Mouse (Mus musculus) myocyte (in vitro differentiated cells): ENCODE measurements around the gene Ydjc.

Source experiments
- CEBPB ChIP-seq: IDR thresholded peaks from 2 replicates; pipeline ENCODE4 v1.6.1; 2011; ENCODE audit warnings: mild to moderate bottlenecking, moderate library complexity; ENCODE audit not compliant: poor library complexity, insufficient read depth, severe bottlenecking
- E2F4 ChIP-seq: IDR thresholded peaks from one replicate; pipeline ENCODE4 v1.6.1; 2011; ENCODE audit warnings: mild to moderate bottlenecking, control low read depth, moderate library complexity; ENCODE audit not compliant: insufficient read depth
- POLR2A ChIP-seq: IDR thresholded peaks from one replicate; pipeline ENCODE4 v1.6.1; 2011; ENCODE audit warnings: low read depth, mild to moderate bottlenecking, control low read depth, moderate library complexity; ENCODE audit not compliant: insufficient read length
- POLR2AphosphoS2 ChIP-seq: IDR thresholded peaks from one replicate; pipeline ENCODE4 v1.6.1; 2011; ENCODE audit warnings: low read depth, control low read depth; ENCODE audit not compliant: insufficient read length
- REST ChIP-seq: IDR thresholded peaks from one replicate; pipeline ENCODE4 v1.6.1; 2011; ENCODE audit warnings: mild to moderate bottlenecking, control low read depth, moderate library complexity; ENCODE audit not compliant: insufficient read depth, insufficient read length
- USF1 ChIP-seq: IDR thresholded peaks from one replicate; pipeline ENCODE4 v1.6.1; 2011; ENCODE audit warnings: low read depth, mild to moderate bottlenecking, control low read depth, moderate library complexity

- TF ChIP-seq REST (no peak), POLR2A (no peak), POLR2AphosphoS2 (no peak), E2F4 (no peak), USF1 (no peak), CEBPB (no peak)
Observed at GRCm38 (mm10) chr16:17144339-17144738, at the start of gene Ydjc.
